Mouse (Mus musculus): ENCODE results near the gene F2rl2.

Gene F2rl2

GRCm38 (mm10) chr13:95697874-95698273 lies 1.2 kb downstream of the F2rl2 start:
- DNase-seq (ENCODE audit: low read depth, low spot score), result no peak

DNA sequence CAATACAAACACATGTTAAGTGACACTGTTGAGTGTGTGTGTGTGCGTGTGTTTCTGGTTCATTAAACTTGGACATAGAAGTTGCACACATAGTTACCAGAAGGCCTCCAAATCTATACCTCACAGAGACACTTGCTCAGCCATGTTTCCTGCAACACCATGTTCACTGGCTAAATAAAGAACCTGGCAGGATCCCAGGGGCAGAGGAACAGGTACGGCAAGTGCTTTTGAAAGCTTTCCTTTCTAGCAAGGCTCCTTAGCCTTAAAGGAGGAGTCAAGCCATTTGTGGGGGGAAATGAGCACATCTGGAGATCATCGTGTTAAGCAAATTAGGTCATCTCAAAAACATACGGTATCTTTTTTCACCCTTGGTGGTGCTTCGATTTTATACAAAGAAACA lies 6.7 kb downstream of the F2rl2 start:
- no peak for DNase-seq (ENCODE audit: low read depth, low spot score)

- DNase-seq (ENCODE audit: low read depth, low spot score), result no peak
Observed at GRCm38 (mm10) chr13:95705589-95705988, 8.9 kb downstream of the F2rl2 start.

GRCm38 (mm10) chr13:95712054-95712453 lies 15.4 kb downstream of the F2rl2 start:
- peak; percentile 19 for DNase-seq (ENCODE audit: low read depth, low spot score)

GRCm38 (mm10) chr13:95712570-95713268 lies 16.1 kb downstream of the F2rl2 start:
- peak; percentile 78 for DNase-seq (ENCODE audit: low read depth, low spot score)

DNA sequence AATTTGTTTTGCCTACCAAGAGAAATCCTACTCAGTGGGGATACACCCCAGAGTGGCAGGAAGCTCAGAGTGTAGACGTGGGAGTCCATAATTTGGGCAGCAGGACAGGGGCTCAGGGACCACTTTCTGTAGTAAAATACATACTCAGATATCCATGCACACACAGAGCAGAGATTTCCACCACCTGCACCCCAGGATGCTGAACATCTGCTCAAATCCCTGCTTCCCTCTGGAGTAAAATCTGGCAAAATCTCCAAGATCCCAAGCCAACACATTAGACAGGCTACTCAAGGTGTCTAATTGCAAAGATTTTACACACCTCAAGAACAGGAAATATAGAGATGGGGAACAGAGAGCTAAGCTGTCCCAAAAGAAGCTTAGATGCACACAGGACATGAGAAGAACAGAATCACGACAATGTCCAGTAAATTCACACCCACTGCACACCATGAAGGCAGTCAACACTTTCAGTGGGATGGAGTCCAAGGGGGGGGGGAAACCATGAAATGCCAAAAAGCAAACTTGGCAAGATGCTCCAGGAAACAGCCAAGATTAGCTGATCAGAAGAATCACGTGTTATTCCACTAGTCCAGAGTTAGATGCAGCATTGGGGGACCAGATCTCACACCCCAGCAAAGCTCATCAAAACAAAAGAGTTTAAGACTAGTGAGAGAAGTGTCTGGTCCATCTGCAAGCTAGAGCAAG lies 17.8 kb downstream of the F2rl2 start:
- no peak for DNase-seq (ENCODE audit: low read depth, low spot score)

GRCm38 (mm10) chr13:95715356-95715755 lies 18.7 kb downstream of the F2rl2 start:
- DNase-seq (ENCODE audit: low read depth, low spot score), result no peak

GRCm38 (mm10) chr13:95719320-95720232 lies 22.9 kb downstream of the F2rl2 start:
- DNase-seq (ENCODE audit: low read depth, low spot score), result peak; percentile 86

- DNase-seq (ENCODE audit: low read depth, low spot score), result no peak
Observed at GRCm38 (mm10) chr13:95730491-95730890, 33.8 kb downstream of the F2rl2 start.

DNA sequence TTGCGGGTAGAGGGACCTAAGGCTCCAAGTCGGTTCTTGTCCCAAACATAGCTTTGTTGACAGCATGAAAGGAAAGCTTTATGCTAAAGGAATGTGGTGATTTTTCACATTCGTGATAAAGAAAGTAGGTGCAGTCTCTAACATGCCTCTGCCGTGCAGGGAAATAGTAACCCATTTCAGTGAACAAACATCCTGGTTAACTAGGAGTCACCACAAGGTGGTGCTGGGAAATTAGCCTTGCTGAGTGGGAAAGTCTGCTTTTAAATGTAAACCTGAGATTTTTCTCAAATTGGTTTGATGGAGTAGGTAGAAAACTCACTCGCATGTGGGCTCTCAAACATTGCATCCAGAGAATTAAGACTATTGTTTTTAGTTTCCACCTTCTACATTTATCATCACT lies 43.0 kb downstream of the F2rl2 start:
- DNase-seq (ENCODE audit: low read depth, low spot score), result peak; percentile 45

DNA sequence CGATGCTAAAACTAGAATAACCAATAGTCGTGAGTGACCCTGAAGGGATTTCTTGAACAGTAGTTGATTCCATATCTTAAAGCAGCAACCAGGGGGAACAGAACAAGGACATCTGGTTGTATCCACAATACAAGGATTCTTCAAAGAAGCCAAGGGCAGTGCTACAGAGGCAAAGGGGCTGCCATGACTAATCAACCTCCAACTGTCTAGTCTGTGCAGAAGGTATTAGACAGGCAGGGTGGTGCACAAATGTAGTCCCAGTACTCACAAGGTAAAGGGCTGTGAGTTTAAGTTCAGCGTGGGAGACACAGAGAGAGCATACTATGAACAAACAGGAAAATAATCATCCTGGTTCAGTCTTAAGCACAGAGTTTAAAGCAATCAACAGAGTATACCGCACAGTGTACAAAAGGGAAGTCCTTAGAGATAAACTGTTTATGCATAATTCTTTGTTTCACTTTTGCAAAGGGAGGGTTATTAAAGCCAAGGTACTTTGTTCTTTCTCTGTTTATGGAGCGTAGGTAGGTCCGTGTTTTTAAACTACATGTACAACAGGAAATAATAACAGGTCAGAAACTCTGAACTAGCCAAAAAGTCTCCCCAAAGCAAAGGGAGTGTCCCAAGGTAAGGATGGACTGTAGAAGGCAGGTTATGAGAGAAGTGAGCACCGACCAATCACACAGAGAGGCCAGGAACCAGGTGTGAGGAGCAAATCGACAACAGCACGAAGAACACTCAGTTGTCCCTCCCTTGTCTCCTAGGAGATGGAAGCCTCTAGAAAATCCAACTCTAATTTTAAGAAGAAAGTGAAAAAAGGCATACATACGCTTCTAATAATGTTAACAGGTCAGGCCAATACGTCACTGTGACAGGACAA lies 45.4 kb downstream of the F2rl2 start:
- DNase-seq (ENCODE audit: low read depth, low spot score), result peak; percentile 33

DNA sequence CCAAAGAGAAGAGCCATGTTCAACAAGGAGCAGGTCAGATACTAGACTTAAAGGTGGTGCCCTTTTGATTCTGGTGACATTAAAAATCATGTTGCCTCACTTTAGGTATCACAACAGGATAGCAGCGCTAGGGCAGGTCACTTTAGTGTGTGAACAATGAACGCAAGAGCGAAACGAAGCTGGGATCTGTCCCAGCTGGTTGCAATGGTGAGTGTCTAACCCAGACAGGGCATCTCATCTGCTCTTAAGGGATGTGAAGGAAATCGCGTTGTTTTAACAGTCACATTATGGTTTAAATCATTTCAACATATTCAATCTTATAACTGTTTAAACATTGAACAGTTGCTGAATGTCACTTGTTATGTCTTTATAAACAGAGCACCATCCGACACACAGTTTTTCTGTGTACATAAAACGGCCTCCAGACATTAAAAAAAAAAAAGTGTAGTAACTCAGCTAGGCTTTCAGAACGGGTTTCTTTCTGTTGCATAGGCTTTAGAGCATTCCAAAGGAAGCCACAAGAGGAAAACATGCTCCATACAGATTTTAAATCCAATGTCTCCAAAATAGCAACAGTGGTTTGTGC lies 46.3 kb downstream of the F2rl2 start:
- no peak for DNase-seq (ENCODE audit: low read depth, low spot score)

DNA sequence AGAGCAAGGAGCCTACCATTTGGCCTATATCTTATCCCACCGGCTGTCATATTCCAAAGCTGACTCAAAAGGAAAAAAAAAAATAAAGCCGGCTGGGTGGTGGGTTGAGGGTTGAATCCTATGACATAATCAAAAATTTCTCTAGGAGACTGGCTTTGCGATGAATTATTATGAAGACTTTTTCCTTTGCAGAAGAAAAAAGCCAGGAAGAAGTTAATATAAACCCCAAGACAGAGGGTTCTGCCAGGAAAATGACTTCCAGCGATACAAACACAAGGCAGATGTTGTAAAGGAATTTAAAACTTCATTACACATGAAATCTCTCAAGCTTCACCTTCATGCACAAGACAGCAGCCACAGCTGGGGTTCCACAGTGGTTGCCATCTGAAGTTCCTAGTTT lies 48.8 kb downstream of the F2rl2 start:
- no peak for DNase-seq (ENCODE audit: low read depth, low spot score)

GRCm38 (mm10) chr13:95746509-95746908 lies 49.9 kb downstream of the F2rl2 start:
- DNase-seq (ENCODE audit: low read depth, low spot score), result peak; percentile 63

DNA sequence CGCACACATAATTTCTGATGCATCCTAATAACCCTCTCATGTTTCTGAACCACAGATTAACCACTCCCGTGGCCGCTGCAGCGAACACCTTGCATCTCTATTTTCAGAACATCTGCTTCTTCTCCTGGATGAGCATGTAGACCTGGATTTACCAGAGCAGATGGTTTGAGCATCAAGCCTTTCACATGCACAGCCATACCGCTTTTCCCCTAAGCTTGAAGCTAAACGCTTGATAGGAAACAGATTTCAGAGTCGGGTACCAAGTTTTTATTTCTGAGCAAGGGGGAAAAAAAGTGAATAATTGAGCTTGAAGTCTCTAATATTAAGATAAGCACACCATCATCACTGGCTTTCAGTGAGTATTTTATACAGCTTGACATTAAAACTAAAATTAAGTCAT lies 50.4 kb downstream of the F2rl2 start:
- DNase-seq (ENCODE audit: low read depth, low spot score), result no peak

- DNase-seq (ENCODE audit: low read depth, low spot score), result no peak
Observed at GRCm38 (mm10) chr13:95747541-95747940, 50.9 kb downstream of the F2rl2 start.

All from CD4-positive, CD25-positive, alpha-beta regulatory T cell, adult 2 months (primary cell).